Mouse (Mus musculus) brain, embryonic 14.5 days (tissue): ENCODE measurements around the gene Ephb2.

Experiments
- CTCF ChIP-seq: fragments of 200-500 bp; IDR thresholded peaks from 2 replicates; pipeline ENCODE4 v1.5.1; 2012; ENCODE audit warnings: inconsistent platforms, mild to moderate bottlenecking, moderate library complexity, borderline replicate concordance; ENCODE audit not compliant: insufficient read depth, insufficient read length; ENCODE audit errors: extremely low read depth
- POLR2A ChIP-seq: fragments of 200-500 bp; IDR thresholded peaks from 2 replicates; pipeline ENCODE4 v1.6.1; 2012; ENCODE audit warnings: mild to moderate bottlenecking, inconsistent platforms, borderline replicate concordance; ENCODE audit not compliant: poor library complexity, insufficient read depth, insufficient read length, severe bottlenecking; ENCODE audit errors: extremely low read depth

- no peak for TF ChIP-seq CTCF
- TF ChIP-seq POLR2A = no peak
These were observed 32.6 kb upstream of the Ephb2 start for GRCm38 (mm10) chr4:136868371-136868770.
